Mouse (Mus musculus) T-helper 2 cell (primary cell): ENCODE measurements around the gene Zfp985.
"Not testable (repeated sequence)": the region's sequence is repeated elsewhere in the genome, so short reads cannot be mapped to it uniquely, and the experiment has no call there.

Experiments
- in situ Hi-C: fragments of 300-600 bp; cut with MboI, MseI; formaldehyde crosslinking; loops from one replicate; pipeline ENCODE4 v1.15.1; 2025; ENCODE audit warnings: high pct_unique_total_duplicates

Gene Zfp985

GRCm38 (mm10) chr4:147601881-147602280, 48.8 kb downstream of the Zfp985 start:
- in situ Hi-C loops = no loop called here

- in situ Hi-C loops = no loop called here
Measured at GRCm38 (mm10) chr4:147603806-147604205, 50.7 kb downstream of the Zfp985 start.

GRCm38 (mm10) chr4:147605521-147605920, 52.4 kb downstream of the Zfp985 start:
- in situ Hi-C loops = no loop called here

- in situ Hi-C loops = not testable (repeated sequence)
Measured at GRCm38 (mm10) chr4:147606511-147606910, 53.4 kb downstream of the Zfp985 start.

- in situ Hi-C loops = loop anchor here (5.0 to 25.0 kb wide), 2 partner anchors 397 to 1467 kb away; no protein-coding TSS in a partner anchor
Measured at GRCm38 (mm10) chr4:147633818-147634262, 80.8 kb downstream of the Zfp985 start.
